Mouse (Mus musculus) ES-Bruce4 (cell line): Measurements from ENCODE around the gene Uap1. TPM values are rescaled to one million over a fixed set of nuclear protein-coding genes. Genes with fewer than 3 reads are reported as not detected.

Experiments used
- H3K27ac ChIP-seq: 2 replicates; pipeline ENCODE4 v1.5.1; 2012; ENCODE audit warnings: low read length, inconsistent platforms; ENCODE audit not compliant: insufficient read depth
- H3K27me3 ChIP-seq: 2 replicates; pipeline ENCODE4 v1.6.1; 2012; ENCODE audit warnings: mild to moderate bottlenecking, low read length, inconsistent platforms; ENCODE audit not compliant: control insufficient read depth, poor library complexity, insufficient read depth, severe bottlenecking
- H3K36me3 ChIP-seq: 2 replicates; pipeline ENCODE4 v1.6.1; 2012; ENCODE audit warnings: inconsistent platforms, mild to moderate bottlenecking, low read length, moderate library complexity; ENCODE audit not compliant: control insufficient read depth, poor library complexity, insufficient read depth, severe bottlenecking
- H3K4me1 ChIP-seq: one replicate; pipeline ENCODE4 v1.8.1; 2011; ENCODE audit warnings: low read length; ENCODE audit not compliant: control insufficient read depth, insufficient read depth
- H3K4me3 ChIP-seq: 2 replicates; pipeline ENCODE4 v1.5.1; 2011; ENCODE audit warnings: low read depth, mild to moderate bottlenecking, low read length
- H3K9ac ChIP-seq: 2 replicates; pipeline ENCODE4 v1.6.1; 2012; ENCODE audit warnings: low read depth, mild to moderate bottlenecking, inconsistent platforms; ENCODE audit not compliant: poor library complexity, severe bottlenecking
- H3K9me3 ChIP-seq: replicated peaks from 2 replicates; pipeline ENCODE4 v1.6.1; 2012; ENCODE audit warnings: mild to moderate bottlenecking, low read length, inconsistent platforms; ENCODE audit not compliant: control insufficient read depth, poor library complexity, insufficient read depth, severe bottlenecking
- CTCF ChIP-seq: IDR thresholded peaks from one replicate; pipeline ENCODE4 v1.8.1; 2011; ENCODE audit warnings: low read depth, low read length
- EP300 ChIP-seq: IDR thresholded peaks from 2 replicates; pipeline ENCODE4 v1.6.1; 2011; ENCODE audit warnings: low read depth, low read length; ENCODE audit not compliant: insufficient read depth
- POLR2A ChIP-seq: IDR thresholded peaks from one replicate; pipeline ENCODE4 v1.8.1; 2011; ENCODE audit warnings: low read length; ENCODE audit not compliant: insufficient read depth
- polyA plus RNA-seq: library from polyadenylated mRNA; stranded (reverse); fragments of >200 nt; gene quantifications from 2 replicates; pipeline ENCODE4 v1.2.4, GENCODE M21; 2011; ENCODE audit warnings: low read depth; ENCODE audit not compliant: missing spikeins, insufficient read depth, insufficient read length

Uap1 gene
- polyA plus RNA-seq, 1 experiment: 57.6 TPM

- Histone ChIP-seq H3K9ac (peak overlapping the region; percentile 83), H3K4me1 (peaks cover 2% of the 10 kb centered on the region), H3K9me3 (no peaks in the 10 kb centered on the region), H3K4me3 (peak overlapping the region; percentile 55), H3K27me3 (no peaks in the 10 kb centered on the region), H3K27ac (no peak overlapping the region), H3K36me3 (peaks cover 7% of the 10 kb centered on the region)
- TF ChIP-seq EP300: no peak
- no peak for TF ChIP-seq POLR2A
- no peak for TF ChIP-seq CTCF
Observed at GRCm38 (mm10) chr1:170214383-170214756, 39.6 kb upstream of the Uap1 start.

- Histone ChIP-seq H3K4me3 (no peak overlapping the region), H3K36me3 (peaks cover 13% of the 10 kb centered on the region), H3K4me1 (peaks cover 2% of the 10 kb centered on the region), H3K27ac (no peak overlapping the region), H3K27me3 (no peaks in the 10 kb centered on the region), H3K9ac (no peak overlapping the region), H3K9me3 (no peaks in the 10 kb centered on the region)
- TF ChIP-seq POLR2A: no peak
- no peak for TF ChIP-seq EP300
- TF ChIP-seq CTCF: no peak
Observed at GRCm38 (mm10) chr1:170213181-170213879, 38.6 kb upstream of the Uap1 start.

- no peak overlapping the region for H3K27ac ChIP-seq
- H3K4me1 ChIP-seq: no peaks in the 10 kb centered on the region
- no peaks in the 10 kb centered on the region for H3K9me3 ChIP-seq
- H3K4me3 ChIP-seq: no peak overlapping the region
- H3K9ac ChIP-seq: no peak overlapping the region
- H3K27me3 ChIP-seq: no peaks in the 10 kb centered on the region
- TF ChIP-seq POLR2A (no peak), EP300 (no peak), CTCF (no peak)
- peaks cover 30% of the 10 kb centered on the region for H3K36me3 ChIP-seq
Observed at GRCm38 (mm10) chr1:170206395-170206794, 31.6 kb upstream of the Uap1 start.

GRCm38 (mm10) chr1:170200379-170200778 lies 25.6 kb upstream of the Uap1 start:
- Histone ChIP-seq H3K27me3 (no peaks in the 10 kb centered on the region), H3K4me1 (no peaks in the 10 kb centered on the region), H3K4me3 (no peak overlapping the region), H3K9ac (no peak overlapping the region), H3K27ac (no peak overlapping the region), H3K36me3 (peaks cover 24% of the 10 kb centered on the region), H3K9me3 (no peaks in the 10 kb centered on the region)
- TF ChIP-seq CTCF (peak; percentile 26), EP300 (no peak), POLR2A (no peak)

- H3K9me3 ChIP-seq: no peaks in the 10 kb centered on the region
- no peaks in the 10 kb centered on the region for H3K4me1 ChIP-seq
- no peak overlapping the region for H3K9ac ChIP-seq
- H3K27me3 ChIP-seq: no peaks in the 10 kb centered on the region
- H3K36me3 ChIP-seq: peaks cover 22% of the 10 kb centered on the region
- no peak for TF ChIP-seq CTCF
- no peak overlapping the region for H3K27ac ChIP-seq
- H3K4me3 ChIP-seq: no peak overlapping the region
Observed at GRCm38 (mm10) chr1:170196211-170196610, 21.5 kb upstream of the Uap1 start.

- Histone ChIP-seq H3K9ac (no peak overlapping the region), H3K4me3 (no peak overlapping the region), H3K27ac (no peak overlapping the region), H3K36me3 (peaks cover 7% of the 10 kb centered on the region; the same call in 1 of the 2 replicates), H3K27me3 (no peaks in the 10 kb centered on the region), H3K9me3 (no peaks in the 10 kb centered on the region), H3K4me1 (peaks cover 2% of the 10 kb centered on the region)
- TF ChIP-seq EP300 (no peak), POLR2A (no peak), CTCF (no peak)
Observed at GRCm38 (mm10) chr1:170191925-170192324, 17.2 kb upstream of the Uap1 start.
